In genomic region chr14:55721076-55721475, GRCm38 (mm10) we compare ENCODE assay signal across 8 mouse cellular contexts. TPM values are rescaled to one million over a fixed set of nuclear protein-coding genes. Genes with fewer than 3 reads are reported as not detected.
A peak's percentile ranks its signal among the peaks of the same experiment; 100 is the strongest.
DNase-seq lines count a peak whose midpoint lies in the region; ATAC-seq and TF ChIP-seq lines count a peak whose summit lies in the region.

No protein-coding gene starts in this region.

- ATAC-seq in intestine, embryonic 16.5 days, result no peak
- peak; percentile 56 for ATAC-seq in liver, postnatal 0 days
- no peak for ATAC-seq in erythroid progenitor cell, adult 5-6 weeks (replicated peaks; ENCODE audit: low FRiP score, poor library complexity, severe bottlenecking)

- 70% methylated on average over 6 of the region's 6 CpGs for WGBS in intestine, embryonic 16.5 days
- WGBS in liver, postnatal 0 days (ENCODE audit: insufficient replicate concordance), result 62% methylated on average over 6 of the region's 6 CpGs
- 89% methylated on average over 6 of the region's 6 CpGs for WGBS in heart, adult 2 months

- no peak for TF ChIP-seq POLR2A in heart, adult 2 months (IDR thresholded peaks at IDR 0.05; ENCODE audit: insufficient read depth, low read depth, low read length)

- peak overlapping the region; percentile 92; the same call in 1 of the 2 replicates for H3K27ac ChIP-seq in intestine, embryonic 16.5 days (ENCODE audit: low read length)
- peak overlapping the region; percentile 93 for H3K27ac ChIP-seq in liver, postnatal 0 days (ENCODE audit: low read depth)
- H3K27ac ChIP-seq in heart, adult 2 months, result no peak overlapping the region

- peak overlapping the region; percentile 91; the same call in 1 of the 2 replicates for H3K9ac ChIP-seq in intestine, embryonic 16.5 days (ENCODE audit: low read depth, low read length)
- no peak overlapping the region for H3K9ac ChIP-seq in liver, postnatal 0 days (replicated peaks)
- H3K9ac ChIP-seq in heart, adult 2 months (ENCODE audit: low read depth, low read length), result no peak overlapping the region

- H3K9me3 ChIP-seq in intestine, embryonic 16.5 days (ENCODE audit: control insufficient read depth, low read length), result no peaks in the 10 kb centered on the region
- H3K9me3 ChIP-seq in liver, postnatal 0 days (ENCODE audit: low read length), result no peaks in the 10 kb centered on the region

- H3K36me3 ChIP-seq in intestine, embryonic 16.5 days (ENCODE audit: control insufficient read depth, insufficient read depth, low read length), result 0 out of 2 replicates have a peak, but pooled peaks cover 2% of the 10 kb centered on the region
- H3K36me3 ChIP-seq in liver, postnatal 0 days (replicated peaks; ENCODE audit: insufficient read depth, low read length), result peaks cover 19% of the 10 kb centered on the region
- H3K36me3 ChIP-seq in heart, adult 2 months (ENCODE audit: control insufficient read depth, insufficient read depth, low read length), result no peaks in the 10 kb centered on the region

- intact Hi-C loops in heart, adult 2 months (cut with DNase I), result loop anchor here (5.0 to 10.0 kb wide), 2 partner anchors 79 to 236 kb away; partner anchors contain the start of gene Tm9sf1

- H3K4me3 ChIP-seq in intestine, embryonic 16.5 days (ENCODE audit: low read length), result peak overlapping the region; percentile 83
- H3K4me3 ChIP-seq in liver, postnatal 0 days (ENCODE audit: low read depth, low read length), result peak overlapping the region; percentile 75
- H3K4me3 ChIP-seq in heart, adult 2 months, result no peak overlapping the region; the same call in 1 of the 2 replicates

- H3K4me1 ChIP-seq in intestine, embryonic 16.5 days (ENCODE audit: control insufficient read depth, insufficient read depth, low read length), result peaks cover 3% of the 10 kb centered on the region; the same call in 1 of the 2 replicates
- H3K4me1 ChIP-seq in liver, postnatal 0 days (ENCODE audit: insufficient read depth), result peaks cover 28% of the 10 kb centered on the region
- H3K4me1 ChIP-seq in heart, adult 2 months (ENCODE audit: control insufficient read depth, insufficient read depth, low read length), result no peaks in the 10 kb centered on the region; the same call in 1 of the 2 replicates

- H3K27me3 ChIP-seq in intestine, embryonic 16.5 days (replicated peaks; ENCODE audit: control insufficient read depth, insufficient read depth, low read length), result no peaks in the 10 kb centered on the region
- no peaks in the 10 kb centered on the region for H3K27me3 ChIP-seq in liver, postnatal 0 days (ENCODE audit: insufficient read depth, low read length)
- no peaks in the 10 kb centered on the region for H3K27me3 ChIP-seq in heart, adult 2 months (ENCODE audit: control insufficient read depth, insufficient read depth, low read length)

- TF ChIP-seq EP300 in liver, postnatal 0 days (IDR thresholded peaks at IDR 0.05; ENCODE audit: low read depth), result no peak
- no peak for TF ChIP-seq EP300 in heart, adult 2 months (IDR thresholded peaks at IDR 0.05; ENCODE audit: insufficient read depth, low read depth, low read length)

- DNase-seq in cerebellum, adult 9-10 months, result peak; percentile 33
- no peak for DNase-seq in cerebellum, adult 11 months
- DNase-seq in cerebellum, postnatal 14 days, result peak; percentile 18 to 40
- DNase-seq in liver, postnatal 0 days, result no peak
- no peak for DNase-seq in urinary bladder, postnatal 10 days (ENCODE audit: low spot score)
- no peak for DNase-seq in heart, adult 2 months

- no peaks in the 10 kb centered on the region for H3K79me2 ChIP-seq in heart, adult 2 months (replicated peaks; ENCODE audit: control insufficient read depth, insufficient read depth, low read length)

- H3K4me2 ChIP-seq in intestine, embryonic 16.5 days (ENCODE audit: low read depth, low read length), result peak overlapping the region; percentile 64
- peak overlapping the region; percentile 84 for H3K4me2 ChIP-seq in liver, postnatal 0 days (ENCODE audit: low read depth, low read length)

- no peak for TF ChIP-seq CTCF in liver, postnatal 0 days (IDR thresholded peaks at IDR 0.05; ENCODE audit: low read depth)
- TF ChIP-seq CTCF in heart, adult 2 months (IDR thresholded peaks at IDR 0.05), result no peak

RNA-seq across cellular contexts. Expression of gene Rabggta, which starts 1.0 kb away (rescaled TPM):
- polyA plus RNA-seq in intestine, embryonic 16.5 days (2015; fragmentation: Nextera tagmentation; extraction: Ambion mirVana), result 36.9 and 37.5 TPM in 2 replicates
- polyA plus RNA-seq in liver, postnatal 0 days (2015; fragmentation: Nextera tagmentation; extraction: Ambion mirVana), result 18.5 and 21.2 TPM in 2 replicates
- total RNA-seq in erythroid progenitor cell, adult 5-6 weeks (2015; ENCODE audit: low replicate concordance), result 2.9 and 6.3 TPM in 2 replicates
- total RNA-seq in erythroid progenitor cell, adult 5-6 weeks (2017; ENCODE audit: low replicate concordance), result 6.0 TPM in 1 of 2 replicates, not detected in the other
- total RNA-seq in heart, adult 2 months (2021), result 10 to 100 TPM; 12.5 to 13.0 TPM
- polyA plus RNA-seq in heart, adult 2 months (2012; rRNA removed), result 26.3 and 32.2 TPM in 2 replicates

RNA-seq across cellular contexts. Expression of gene Tgm1, which starts 7.3 kb away (rescaled TPM):
- polyA plus RNA-seq in intestine, embryonic 16.5 days (2015; fragmentation: Nextera tagmentation; extraction: Ambion mirVana), result 0.75 and 1.4 TPM in 2 replicates
- 3.6 and 4.7 TPM in 2 replicates for polyA plus RNA-seq in liver, postnatal 0 days (2015; fragmentation: Nextera tagmentation; extraction: Ambion mirVana)
- total RNA-seq in erythroid progenitor cell, adult 5-6 weeks (2015; ENCODE audit: low replicate concordance), result 1.4 and 4.6 TPM in 2 replicates
- total RNA-seq in erythroid progenitor cell, adult 5-6 weeks (2017; ENCODE audit: low replicate concordance), result 1.8 TPM in 1 of 2 replicates, not detected in the other
- total RNA-seq in heart, adult 2 months (2021), result under 1 TPM; 0.16 to 0.43 TPM
- 0.31 and 0.41 TPM in 2 replicates for polyA plus RNA-seq in heart, adult 2 months (2012; rRNA removed)

RNA-seq across cellular contexts. Expression of gene Dhrs1, which starts 24.4 kb away (rescaled TPM):
- polyA plus RNA-seq in intestine, embryonic 16.5 days (2015; fragmentation: Nextera tagmentation; extraction: Ambion mirVana), result 151 and 173 TPM in 2 replicates
- polyA plus RNA-seq in liver, postnatal 0 days (2015; fragmentation: Nextera tagmentation; extraction: Ambion mirVana), result 98.6 and 103 TPM in 2 replicates
- total RNA-seq in erythroid progenitor cell, adult 5-6 weeks (2015; ENCODE audit: low replicate concordance), result 6.7 and 39.3 TPM in 2 replicates
- 0.76 and 10.4 TPM in 2 replicates for total RNA-seq in erythroid progenitor cell, adult 5-6 weeks (2017; ENCODE audit: low replicate concordance)
- 10 to 100 TPM; 35.4 to 40.2 TPM for total RNA-seq in heart, adult 2 months (2021)
- polyA plus RNA-seq in heart, adult 2 months (2012; rRNA removed), result 82.9 and 85.8 TPM in 2 replicates

RNA-seq across cellular contexts. Expression of gene Nop9, which starts 24.4 kb away (rescaled TPM):
- polyA plus RNA-seq in intestine, embryonic 16.5 days (2015; fragmentation: Nextera tagmentation; extraction: Ambion mirVana), result 28.3 and 33.6 TPM in 2 replicates
- 13.2 and 14.5 TPM in 2 replicates for polyA plus RNA-seq in liver, postnatal 0 days (2015; fragmentation: Nextera tagmentation; extraction: Ambion mirVana)
- 5.9 and 8.6 TPM in 2 replicates for total RNA-seq in erythroid progenitor cell, adult 5-6 weeks (2015; ENCODE audit: low replicate concordance)
- total RNA-seq in erythroid progenitor cell, adult 5-6 weeks (2017; ENCODE audit: low replicate concordance), result 7.2 and 11.7 TPM in 2 replicates
- total RNA-seq in heart, adult 2 months (2021), result 10 to 100 TPM; 10.1 to 11.4 TPM
- 8.3 and 13.1 TPM in 2 replicates for polyA plus RNA-seq in heart, adult 2 months (2012; rRNA removed)

RNA-seq across cellular contexts. Expression of gene Cideb, which starts 37.2 kb away (rescaled TPM):
- 118 and 152 TPM in 2 replicates for polyA plus RNA-seq in intestine, embryonic 16.5 days (2015; fragmentation: Nextera tagmentation; extraction: Ambion mirVana)
- polyA plus RNA-seq in liver, postnatal 0 days (2015; fragmentation: Nextera tagmentation; extraction: Ambion mirVana), result 191 and 192 TPM in 2 replicates
- not detected in 2 replicates for total RNA-seq in erythroid progenitor cell, adult 5-6 weeks (2015; ENCODE audit: low replicate concordance)
- total RNA-seq in erythroid progenitor cell, adult 5-6 weeks (2017; ENCODE audit: low replicate concordance), result not detected in 2 replicates
- total RNA-seq in heart, adult 2 months (2021), result under 1 TPM; 0.81 to 0.98 TPM
- 6.7 and 8.1 TPM in 2 replicates for polyA plus RNA-seq in heart, adult 2 months (2012; rRNA removed)

Comparison
In these comparisons a context has a peak if more than half of its experiments do, and no peak if none do; other contexts are left out.
1. DNase-seq: peak in cerebellum, adult 9-10 months (single experiment) and cerebellum, postnatal 14 days (2 of 2); none in cerebellum, adult 11 months (single experiment), liver, postnatal 0 days (single experiment), urinary bladder, postnatal 10 days (single experiment) and heart, adult 2 months (0 of 2).